Mouse (Mus musculus): ENCODE measurements around the gene Slit1.

GRCm38 (mm10) chr19:41724831-41725470, 18.5 kb downstream of the Slit1 start:
- TF ChIP-seq CTCF (IDR thresholded peaks at IDR 0.05) = no peak
- no peak for TF ChIP-seq EP300 (IDR thresholded peaks at IDR 0.05)

Measured in lung, postnatal 0 days (tissue).